Mouse (Mus musculus) erythroid progenitor cell, adult 5-6 weeks (primary cell): ENCODE measurements around the gene Gm16181. TPM values are rescaled to one million over a fixed set of nuclear protein-coding genes. Genes with fewer than 3 reads are reported as not detected.
A peak's percentile ranks its signal among the peaks of the same experiment; 100 is the strongest.

Experiments
- ATAC-seq: replicated peaks from 2 replicates; pipeline ENCODE4 v1.8.0; 2016; ENCODE audit warnings: moderate number of reproducible peaks, mild to moderate bottlenecking, moderate TSS enrichment, inconsistent platforms; ENCODE audit not compliant: poor library complexity, low FRiP score, severe bottlenecking
- total RNA-seq, 2 experiments: library from RNA; stranded (forward) in 1 of 2; stranded (reverse) in 1 of 2; fragments of 150-400 nt in 1 of 2; fragments of 186-747, 209-891 nt in 1 of 2; gene quantifications; 2 replicates each; pipeline versions ENCODE4 v1.2.3 to v1.2.4; 2015 to 2017; ENCODE audit warnings: low replicate concordance in 2 of 2

Gm16181 gene
- total RNA-seq (2015; ENCODE audit: low replicate concordance): not detected in 2 replicates
- not detected in 2 replicates for total RNA-seq (2017; ENCODE audit: low replicate concordance)

- no peak for ATAC-seq
Measured at GRCm38 (mm10) chr17:35220156-35220952, at the start of gene Gm16181. TSS of gene Gm16181 (plus strand) at chr17:35220834.

GRCm38 (mm10) chr17:35172445-35173234 is 48.0 kb upstream of the Gm16181 start:
- ATAC-seq: no peak

GRCm38 (mm10) chr17:35173329-35173728 is 47.3 kb upstream of the Gm16181 start:
- no peak for ATAC-seq

- ATAC-seq: no peak
Measured at GRCm38 (mm10) chr17:35174201-35174977, 46.2 kb upstream of the Gm16181 start.

- no peak for ATAC-seq
Measured at GRCm38 (mm10) chr17:35175382-35175781, 45.3 kb upstream of the Gm16181 start.

- ATAC-seq: no peak
Measured at GRCm38 (mm10) chr17:35175968-35176367, 44.7 kb upstream of the Gm16181 start, which contains the start of gene Aif1. TSS of gene Aif1 (minus strand) at chr17:35176068.

- peak; percentile 89 for ATAC-seq
Measured at GRCm38 (mm10) chr17:35178528-35178927, 42.1 kb upstream of the Gm16181 start.

- no peak for ATAC-seq
Measured at GRCm38 (mm10) chr17:35180093-35180492, 40.5 kb upstream of the Gm16181 start.

- peak; percentile 56; the same call in 1 of the 2 replicates for ATAC-seq
Measured at GRCm38 (mm10) chr17:35185639-35186611, 34.7 kb upstream of the Gm16181 start.

GRCm38 (mm10) chr17:35186681-35187080 is 34.0 kb upstream of the Gm16181 start:
- ATAC-seq: no peak

GRCm38 (mm10) chr17:35187345-35187744 is 33.3 kb upstream of the Gm16181 start:
- no peak for ATAC-seq

- no peak for ATAC-seq
Measured at GRCm38 (mm10) chr17:35187959-35188610, 32.5 kb upstream of the Gm16181 start, which contains the start of gene Lst1. TSS of gene Lst1 (minus strand) at chr17:35188439.

GRCm38 (mm10) chr17:35189186-35189585 is 31.4 kb upstream of the Gm16181 start:
- no peak for ATAC-seq

- no peak for ATAC-seq
Measured at GRCm38 (mm10) chr17:35190096-35190495, 30.5 kb upstream of the Gm16181 start.

- no peak for ATAC-seq
Measured at GRCm38 (mm10) chr17:35191723-35192122, 28.9 kb upstream of the Gm16181 start.

- ATAC-seq: no peak
Measured at GRCm38 (mm10) chr17:35192924-35193323, 27.7 kb upstream of the Gm16181 start.

- ATAC-seq: no peak
Measured at GRCm38 (mm10) chr17:35193881-35194843, 26.5 kb upstream of the Gm16181 start, which contains the start of gene Ltb. TSS of gene Ltb (plus strand) at chr17:35194439.
